18 mouse cellular contexts compared by ENCODE assay signal in genomic region chr17:63437424-63437823, GRCm38 (mm10).
"Had no signal": no experiment of that assay in that cellular context is flagged by ENCODE, and none has a peak within 500 bp of the region (broad histone marks: within the 10 kb centered on the region; RNA-seq: fewer than 3 reads in every experiment).

No protein-coding gene starts in this region.

- H3K4me2 ChIP-seq: limb, embryonic 15.5 days; liver, embryonic 11.5 days; liver, embryonic 13.5 days; liver, embryonic 15.5 days; lung, embryonic 15.5 days; neural tube, embryonic 12.5 days; stomach, embryonic 15.5 days had no signal

- H3K9ac ChIP-seq: limb, embryonic 15.5 days; liver, embryonic 13.5 days; liver, embryonic 15.5 days; lung, embryonic 15.5 days; neural tube, embryonic 12.5 days; stomach, embryonic 15.5 days had no signal

- H3K4me1 ChIP-seq: limb, embryonic 15.5 days; lung, embryonic 15.5 days; neural tube, embryonic 12.5 days; stomach, embryonic 15.5 days had no signal

- H3K9me3 ChIP-seq: limb, embryonic 15.5 days; liver, embryonic 13.5 days; liver, embryonic 15.5 days; lung, embryonic 15.5 days; megakaryocyte, embryonic 14.5 days; neural tube, embryonic 12.5 days; stomach, embryonic 15.5 days had no signal

- ATAC-seq: lung, postnatal 0 days had no signal

- H3K27me3 ChIP-seq: limb, embryonic 15.5 days; liver, embryonic 13.5 days; liver, embryonic 15.5 days; lung, embryonic 15.5 days; megakaryocyte, embryonic 14.5 days; neural tube, embryonic 12.5 days; stomach, embryonic 15.5 days had no signal

- H3K27ac ChIP-seq: limb, embryonic 15.5 days; liver, embryonic 13.5 days; liver, embryonic 15.5 days; lung, embryonic 15.5 days; macrophage; neural tube, embryonic 12.5 days; stomach, embryonic 15.5 days; stomach, postnatal 0 days had no signal

- H3K4me3 ChIP-seq: limb, embryonic 15.5 days; liver, embryonic 13.5 days; liver, embryonic 15.5 days; lung, embryonic 15.5 days; megakaryocyte, embryonic 14.5 days; neural tube, embryonic 12.5 days; stomach, embryonic 15.5 days had no signal

- H3K36me3 ChIP-seq: limb, embryonic 15.5 days; liver, embryonic 13.5 days; liver, embryonic 15.5 days; lung, embryonic 15.5 days; neural tube, embryonic 12.5 days; stomach, embryonic 15.5 days had no signal

- DNase-seq: liver, embryonic 13.5 days; lung, adult 2 months; lung, postnatal 14 days; lung, postnatal 36 days; right cerebral cortex, postnatal 14 days; thymus, adult 2 months; thymus, postnatal 25 days; thymus, postnatal 4 days had no signal
